Mouse (Mus musculus): ENCODE data around the gene Lrrk2. TPM values are rescaled to one million over a fixed set of nuclear protein-coding genes. Genes with fewer than 3 reads are reported as not detected.

Lrrk2 gene
- polyA plus RNA-seq, 1 experiment = not detected

GRCm38 (mm10) chr15:91671987-91672386 is 988 bp upstream of the Lrrk2 start:
- Histone ChIP-seq H3K36me3 (ENCODE audit: control insufficient read depth) (no peaks in the 10 kb centered on the region), H3K4me1 (ENCODE audit: control insufficient read depth) (peaks cover 3% of the 10 kb centered on the region; the same call in 1 of the 2 replicates), H3K27me3 (ENCODE audit: control insufficient read depth) (peaks cover 12% of the 10 kb centered on the region), H3K9me3 (ENCODE audit: control insufficient read depth, low read length) (no peaks in the 10 kb centered on the region), H3K4me3 (replicated peaks) (no peak overlapping the region)
- TF ChIP-seq GATA1 (IDR thresholded peaks at IDR 0.05; ENCODE audit: low read length) (no peak), TAL1 (IDR thresholded peaks at IDR 0.05; ENCODE audit: low read length) (no peak)

GRCm38 (mm10) chr15:91673569-91673905 is 562 bp downstream of the Lrrk2 start:
- no peak for TF ChIP-seq GATA1 (IDR thresholded peaks at IDR 0.05; ENCODE audit: low read length)
- Histone ChIP-seq H3K4me1 (ENCODE audit: control insufficient read depth) (peaks cover 3% of the 10 kb centered on the region; the same call in 1 of the 2 replicates), H3K9me3 (ENCODE audit: control insufficient read depth, low read length) (no peaks in the 10 kb centered on the region), H3K4me3 (replicated peaks) (peak overlapping the region; percentile 47), H3K27me3 (ENCODE audit: control insufficient read depth) (peaks cover 12% of the 10 kb centered on the region), H3K36me3 (ENCODE audit: control insufficient read depth) (no peaks in the 10 kb centered on the region)

- TF ChIP-seq GATA1 (IDR thresholded peaks at IDR 0.05; ENCODE audit: low read length) (no peak), TAL1 (IDR thresholded peaks at IDR 0.05; ENCODE audit: low read length) (no peak)
- Histone ChIP-seq H3K4me3 (replicated peaks) (no peak overlapping the region), H3K36me3 (ENCODE audit: control insufficient read depth) (no peaks in the 10 kb centered on the region)
Measured at GRCm38 (mm10) chr15:91680116-91680515, 7.1 kb downstream of the Lrrk2 start.

GRCm38 (mm10) chr15:91685880-91686563 is 13.0 kb downstream of the Lrrk2 start:
- Histone ChIP-seq H3K9me3 (ENCODE audit: control insufficient read depth, low read length) (peaks cover 4% of the 10 kb centered on the region; the same call in 1 of the 2 replicates), H3K36me3 (ENCODE audit: control insufficient read depth) (no peaks in the 10 kb centered on the region), H3K4me1 (ENCODE audit: control insufficient read depth) (no peaks in the 10 kb centered on the region), H3K4me3 (replicated peaks) (no peak overlapping the region), H3K27me3 (ENCODE audit: control insufficient read depth) (no peaks in the 10 kb centered on the region)
- TF ChIP-seq TAL1 (IDR thresholded peaks at IDR 0.05; ENCODE audit: low read length) (no peak), GATA1 (IDR thresholded peaks at IDR 0.05; ENCODE audit: low read length) (no peak)

More at GRCm38 (mm10) chr15:91680116-91680515, 7.1 kb downstream of the Lrrk2 start:
- Histone ChIP-seq H3K27me3 (ENCODE audit: control insufficient read depth) (no peaks in the 10 kb centered on the region), H3K4me1 (ENCODE audit: control insufficient read depth) (no peaks in the 10 kb centered on the region), H3K9me3 (ENCODE audit: control insufficient read depth, low read length) (no peaks in the 10 kb centered on the region)

GRCm38 (mm10) chr15:91690648-91691047 is 17.7 kb downstream of the Lrrk2 start:
- TF ChIP-seq GATA1 (IDR thresholded peaks at IDR 0.05; ENCODE audit: low read length) (no peak), TAL1 (IDR thresholded peaks at IDR 0.05; ENCODE audit: low read length) (no peak)
- no peaks in the 10 kb centered on the region for H3K4me1 ChIP-seq (ENCODE audit: control insufficient read depth)
- no peak overlapping the region for H3K4me3 ChIP-seq (replicated peaks)
- H3K27me3 ChIP-seq (ENCODE audit: control insufficient read depth) = no peaks in the 10 kb centered on the region
- peaks cover 6% of the 10 kb centered on the region; the same call in 1 of the 2 replicates for H3K9me3 ChIP-seq (ENCODE audit: control insufficient read depth, low read length)
- H3K36me3 ChIP-seq (ENCODE audit: control insufficient read depth) = no peaks in the 10 kb centered on the region

- Histone ChIP-seq H3K4me1 (ENCODE audit: control insufficient read depth) (no peaks in the 10 kb centered on the region), H3K36me3 (ENCODE audit: control insufficient read depth) (no peaks in the 10 kb centered on the region), H3K9me3 (ENCODE audit: control insufficient read depth, low read length) (peaks cover 6% of the 10 kb centered on the region; the same call in 1 of the 2 replicates), H3K27me3 (ENCODE audit: control insufficient read depth) (no peaks in the 10 kb centered on the region), H3K4me3 (replicated peaks) (no peak overlapping the region)
- no peak for TF ChIP-seq TAL1 (IDR thresholded peaks at IDR 0.05; ENCODE audit: low read length)
- TF ChIP-seq GATA1 (IDR thresholded peaks at IDR 0.05; ENCODE audit: low read length) = no peak
Measured at GRCm38 (mm10) chr15:91693051-91693450, 20.1 kb downstream of the Lrrk2 start.

GRCm38 (mm10) chr15:91693856-91694255 is 20.9 kb downstream of the Lrrk2 start:
- Histone ChIP-seq H3K9me3 (ENCODE audit: control insufficient read depth, low read length) (peaks cover 6% of the 10 kb centered on the region; the same call in 1 of the 2 replicates), H3K4me3 (replicated peaks) (no peak overlapping the region), H3K27me3 (ENCODE audit: control insufficient read depth) (no peaks in the 10 kb centered on the region), H3K4me1 (ENCODE audit: control insufficient read depth) (no peaks in the 10 kb centered on the region), H3K36me3 (ENCODE audit: control insufficient read depth) (no peaks in the 10 kb centered on the region)
- TF ChIP-seq TAL1 (IDR thresholded peaks at IDR 0.05; ENCODE audit: low read length) = no peak
- no peak for TF ChIP-seq GATA1 (IDR thresholded peaks at IDR 0.05; ENCODE audit: low read length)

- no peak for TF ChIP-seq TAL1 (IDR thresholded peaks at IDR 0.05; ENCODE audit: low read length)
- TF ChIP-seq GATA1 (IDR thresholded peaks at IDR 0.05; ENCODE audit: low read length) = no peak
- no peaks in the 10 kb centered on the region for H3K4me1 ChIP-seq (ENCODE audit: control insufficient read depth)
- no peaks in the 10 kb centered on the region for H3K27me3 ChIP-seq (ENCODE audit: control insufficient read depth)
- H3K36me3 ChIP-seq (ENCODE audit: control insufficient read depth) = no peaks in the 10 kb centered on the region
- H3K9me3 ChIP-seq (ENCODE audit: control insufficient read depth, low read length) = no peaks in the 10 kb centered on the region
- no peak overlapping the region for H3K4me3 ChIP-seq (replicated peaks)
Measured at GRCm38 (mm10) chr15:91700841-91701240, 27.9 kb downstream of the Lrrk2 start.

GRCm38 (mm10) chr15:91702991-91703715 is 30.2 kb downstream of the Lrrk2 start:
- Histone ChIP-seq H3K36me3 (ENCODE audit: control insufficient read depth) (no peaks in the 10 kb centered on the region), H3K27me3 (ENCODE audit: control insufficient read depth) (no peaks in the 10 kb centered on the region), H3K4me1 (ENCODE audit: control insufficient read depth) (no peaks in the 10 kb centered on the region), H3K9me3 (ENCODE audit: control insufficient read depth, low read length) (no peaks in the 10 kb centered on the region), H3K4me3 (replicated peaks) (no peak overlapping the region)
- TF ChIP-seq TAL1 (IDR thresholded peaks at IDR 0.05; ENCODE audit: low read length) (no peak), GATA1 (IDR thresholded peaks at IDR 0.05; ENCODE audit: low read length) (no peak)

Data from erythroblast, embryonic 14.5 days (primary cell).